Mouse (Mus musculus) kidney, adult 2 months (tissue): ENCODE measurements around the gene Serinc4. TPM values are rescaled to one million over a fixed set of nuclear protein-coding genes. Genes with fewer than 3 reads are reported as not detected.
"Not testable (repeated sequence)": the region's sequence is repeated elsewhere in the genome, so short reads cannot be mapped to it uniquely, and the experiment has no call there.

Experiments
- DNase-seq: peaks from one replicate; pipeline ENCODE4 v3.0.0; 2021
- H3K27ac ChIP-seq: fragments of 200-500 bp; 2 replicates; pipeline ENCODE4 v1.5.1; 2012; ENCODE audit warnings: low read depth, low read length, control low read depth, inconsistent platforms; ENCODE audit not compliant: insufficient read depth
- H3K27me3 ChIP-seq: fragments of 200-500 bp; replicated peaks from 2 replicates; pipeline ENCODE4 v1.6.1; 2012; ENCODE audit warnings: mild to moderate bottlenecking, moderate library complexity, low read length, inconsistent platforms; ENCODE audit not compliant: control insufficient read depth, insufficient read depth
- H3K36me3 ChIP-seq: fragments of 200-500 bp; 2 replicates; pipeline ENCODE4 v1.6.1; 2012; ENCODE audit warnings: mild to moderate bottlenecking, moderate library complexity, low read length, inconsistent platforms; ENCODE audit not compliant: control insufficient read depth, insufficient read depth
- H3K4me1 ChIP-seq: fragments of 200-500 bp; 2 replicates; pipeline ENCODE4 v1.6.1; 2011; ENCODE audit warnings: low read length; ENCODE audit not compliant: control insufficient read depth, insufficient read depth
- H3K4me3 ChIP-seq: fragments of 200-500 bp; 2 replicates; pipeline ENCODE4 v1.5.1; 2011; ENCODE audit warnings: mild to moderate bottlenecking, low read depth, low read length, control low read depth; ENCODE audit not compliant: insufficient read depth
- CTCF ChIP-seq: fragments of 200-500 bp; conservative IDR thresholded peaks from 2 replicates; pipeline ENCODE4 v1.5.1; 2011; ENCODE audit warnings: low read depth, mild to moderate bottlenecking, control low read depth, low read length, moderate library complexity, mixed read lengths; ENCODE audit not compliant: insufficient read depth, insufficient read length
- POLR2A ChIP-seq: fragments of 200-500 bp; IDR thresholded peaks from one replicate; pipeline ENCODE4 v1.6.1; 2011; ENCODE audit warnings: low read depth, low read length, control low read depth
- WGBS: fragments of 180-500 bp; shearing (Covaris S2); methylation state at CpG from one replicate; pipeline ENCODE4 v1.1.7; 2018; 5-methylcytosine and 5-hydroxymethylcytosine counted together
- polyA plus RNA-seq: library from polyadenylated mRNA; depleted of rRNA; stranded (reverse); fragments of >200 nt; gene quantifications from 2 replicates; pipeline ENCODE4 v1.2.3, GENCODE M21; 2012

The Serinc4 gene
- polyA plus RNA-seq, 1 experiment: 0.44 TPM

- H3K27ac ChIP-seq: peak overlapping the region; percentile 43; the same call in 1 of the 2 replicates
- 26% methylated on average over 8 of the region's 8 CpGs for WGBS
- no peaks in the 10 kb centered on the region for H3K27me3 ChIP-seq
- TF ChIP-seq CTCF (no peak), POLR2A (no peak)
- H3K4me1 ChIP-seq: no peaks in the 10 kb centered on the region; the same call in 1 of the 2 replicates
- H3K36me3 ChIP-seq: no peaks in the 10 kb centered on the region
- H3K4me3 ChIP-seq: peak overlapping the region; percentile 95
- no peak for DNase-seq
Observed at GRCm38 (mm10) chr2:121474180-121474535, 17.6 kb upstream of the Serinc4 start.

GRCm38 (mm10) chr2:121473301-121474179 is 17.0 kb upstream of the Serinc4 start, which contains the start of gene Mfap1b:
Gene Mfap1b (minus strand): TSS chr2:121474067.
- Histone ChIP-seq H3K27ac (peak within 1 kb of the TSS; percentile 48; the same call in 1 of the 2 replicates), H3K4me3 (peak within 1 kb of the TSS; percentile 95)
- DNase-seq: peak; percentile 93
- not testable (repeated sequence) for H3K27me3 ChIP-seq, H3K4me1 ChIP-seq, H3K36me3 ChIP-seq
- 5% methylated on average over 41 of the region's 41 CpGs for WGBS
- peak; percentile 82 for TF ChIP-seq POLR2A

- WGBS: 90% methylated on average over 3 of the region's 3 CpGs
- not testable (repeated sequence) for H3K4me3 ChIP-seq
Observed at GRCm38 (mm10) chr2:121472783-121473182, 16.2 kb upstream of the Serinc4 start.

GRCm38 (mm10) chr2:121468982-121469381 is 12.4 kb upstream of the Serinc4 start:
- not testable (repeated sequence) for H3K27ac ChIP-seq, H3K36me3 ChIP-seq, H3K4me1 ChIP-seq, H3K4me3 ChIP-seq, DNase-seq, H3K27me3 ChIP-seq
- 88% methylated on average over 1 of the region's 6 CpGs for WGBS

More at GRCm38 (mm10) chr2:121472783-121473182, 16.2 kb upstream of the Serinc4 start:
- not testable (repeated sequence) for DNase-seq, H3K4me1 ChIP-seq, H3K27ac ChIP-seq, H3K36me3 ChIP-seq, H3K27me3 ChIP-seq

- WGBS: 45% methylated on average over 2 of the region's 2 CpGs
- H3K27ac ChIP-seq: no peak overlapping the region
- no peak for TF ChIP-seq CTCF
- TF ChIP-seq POLR2A: no peak
- H3K4me3 ChIP-seq: no peak overlapping the region
- no peaks in the 10 kb centered on the region for H3K36me3 ChIP-seq
- DNase-seq: no peak
- no peaks in the 10 kb centered on the region for H3K27me3 ChIP-seq
- peaks cover 7% of the 10 kb centered on the region; the same call in 1 of the 2 replicates for H3K4me1 ChIP-seq
Observed at GRCm38 (mm10) chr2:121460071-121460470, 3.5 kb upstream of the Serinc4 start.

GRCm38 (mm10) chr2:121455534-121455933 is 1.0 kb downstream of the Serinc4 start:
- H3K27ac ChIP-seq: no peak overlapping the region
- WGBS: 73% methylated on average over 5 of the region's 5 CpGs
- TF ChIP-seq CTCF: no peak
- TF ChIP-seq POLR2A: no peak
- H3K4me3 ChIP-seq: no peak overlapping the region
- H3K36me3 ChIP-seq: peaks cover 4% of the 10 kb centered on the region
- peaks cover 16% of the 10 kb centered on the region; the same call in 1 of the 2 replicates for H3K4me1 ChIP-seq
- H3K27me3 ChIP-seq: no peaks in the 10 kb centered on the region
- no peak for DNase-seq

- Histone ChIP-seq H3K27me3 (no peaks in the 10 kb centered on the region), H3K4me3 (no peak overlapping the region), H3K36me3 (peaks cover 4% of the 10 kb centered on the region), H3K4me1 (peaks cover 19% of the 10 kb centered on the region; the same call in 1 of the 2 replicates), H3K27ac (no peak overlapping the region)
- DNase-seq: no peak
- TF ChIP-seq POLR2A (no peak), CTCF (no peak)
- 94% methylated on average over 6 of the region's 6 CpGs for WGBS
Observed at GRCm38 (mm10) chr2:121453917-121454316, 2.7 kb downstream of the Serinc4 start.
